Mouse (Mus musculus): Measurements from ENCODE around the gene Ankrd61. TPM values are rescaled to one million over a fixed set of nuclear protein-coding genes. Genes with fewer than 3 reads are reported as not detected.

Gene Ankrd61
- not detected for polyA plus RNA-seq (2014; fragmentation: Illumina TruSeq; extraction: RNeasy Lipid Tissue Mini Kit (QIAGEN cat#74804); ENCODE audit: low read depth, low replicate concordance)

DNA sequence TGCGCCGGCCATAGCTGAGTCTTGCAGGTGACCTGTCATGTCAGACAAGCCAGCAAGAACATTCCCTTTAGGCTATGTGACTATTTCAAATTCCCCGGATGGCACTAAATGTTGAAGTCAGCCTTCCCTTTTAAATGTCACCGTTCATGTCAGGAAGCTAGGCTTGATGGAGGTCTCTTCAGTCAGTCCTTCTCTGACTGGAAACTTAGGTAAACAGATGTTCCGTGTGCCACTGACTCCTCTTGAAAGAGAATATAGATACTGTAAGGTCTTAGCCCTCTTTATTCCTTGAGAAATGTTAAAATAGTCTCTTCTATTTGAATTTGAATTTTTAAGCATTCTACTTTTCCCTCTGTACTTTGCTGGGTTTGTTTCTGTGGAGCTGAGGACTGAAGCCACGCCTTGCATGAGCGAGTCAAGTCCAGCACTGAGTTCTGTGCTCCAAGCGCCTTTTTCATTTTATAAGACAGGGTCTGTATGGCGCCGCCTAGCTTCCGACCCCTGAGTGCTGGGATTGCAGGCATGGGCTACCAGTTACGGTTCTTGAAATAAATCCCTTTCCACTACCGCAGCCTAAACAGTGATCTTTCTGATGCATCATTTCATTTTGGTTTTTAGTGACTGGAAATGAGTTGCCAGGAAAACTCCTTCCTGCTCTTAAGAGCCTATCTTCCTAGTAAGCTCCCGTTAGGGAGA is at the start of gene Ankrd61:
Ankrd61 (minus strand) TSS at position 51 of the 696 bp plus-strand sequence.

GRCm38 (mm10) chr5:143932831-143933230 is 35.3 kb upstream of the Ankrd61 start, which contains the start of gene Rsph10b:
Gene Rsph10b, plus strand, starts transcription at chr5:143933035.

DNA sequence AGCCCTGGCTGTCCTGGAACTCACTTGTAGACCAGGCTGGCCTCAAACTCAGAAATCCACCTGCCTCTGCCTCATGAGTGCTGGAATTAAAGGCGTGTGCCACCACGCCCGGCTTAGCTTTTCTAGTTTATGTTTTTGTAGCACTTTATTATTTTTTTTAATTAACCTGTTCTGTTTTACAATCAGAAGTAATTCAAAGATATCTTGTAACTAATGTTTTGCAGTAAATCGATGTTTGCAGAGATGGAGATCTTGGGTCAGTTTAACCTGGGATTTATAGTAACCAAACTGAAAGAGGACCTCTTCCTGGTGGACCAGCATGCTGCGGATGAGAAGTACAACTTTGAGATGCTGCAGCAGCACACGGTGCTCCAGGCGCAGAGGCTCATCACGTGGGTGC is 30.4 kb upstream of the Ankrd61 start, which contains the start of gene Gm42421:
Gm42421 (plus strand) TSS at position 301 of the 400 bp plus-strand sequence.

DNA sequence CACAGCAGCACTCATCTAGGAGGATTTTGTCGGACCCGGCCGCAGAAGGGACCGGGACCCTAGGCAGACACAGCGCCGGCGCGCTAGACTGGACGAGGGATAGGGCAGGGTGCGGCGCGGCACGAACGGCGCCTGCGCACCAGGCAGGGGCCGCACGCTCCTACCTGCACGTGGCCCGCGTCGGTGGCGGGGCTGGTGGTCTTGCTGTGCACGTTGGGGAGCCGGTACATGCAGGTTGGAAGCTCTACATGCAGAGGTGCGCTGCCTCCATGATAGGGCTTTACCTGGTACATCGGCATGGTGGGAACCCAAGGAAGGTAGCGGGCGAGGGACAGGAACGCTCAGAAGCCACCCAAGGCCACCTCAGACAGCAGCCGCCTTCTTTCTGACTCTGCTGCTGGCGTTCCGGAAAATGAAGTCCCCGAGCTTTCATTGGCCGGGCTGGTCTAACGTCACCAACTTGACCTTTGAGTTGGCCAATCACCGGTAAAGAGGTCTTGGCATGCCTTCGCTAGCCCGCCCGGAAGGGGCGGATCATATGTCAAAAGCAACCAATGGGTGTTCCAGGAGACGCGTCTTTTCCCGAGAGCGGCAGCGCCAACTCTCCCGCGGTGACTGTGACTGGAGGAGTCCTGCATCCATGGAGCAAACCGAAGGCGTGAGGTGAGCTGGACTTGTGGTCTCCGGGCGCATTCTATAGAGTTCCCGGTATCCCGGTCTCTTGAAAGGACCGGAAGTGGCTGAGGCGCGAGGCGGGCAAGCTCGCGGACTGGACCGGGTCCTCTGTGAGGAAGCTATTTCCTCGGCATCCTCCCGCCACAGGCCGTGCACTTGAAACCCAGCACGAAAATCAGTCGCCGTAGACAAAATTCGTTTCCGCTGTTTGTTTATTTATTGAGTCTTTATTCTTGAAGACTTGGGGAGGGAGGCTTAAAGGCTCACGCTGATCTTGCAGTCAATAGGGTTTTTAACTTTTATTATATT is 12.2 kb upstream of the Ankrd61 start, which contains the start of the genes Aimp2 and Pms2:
Aimp2 (minus strand) TSS at position 431 of the 984 bp plus-strand sequence.
Pms2 (plus strand) TSS at position 548 of the 984 bp plus-strand sequence.

Other genes starting within 250 kb of the Ankrd61 start
- 4.9 TPM for gene Usp42, start 165.4 kb downstream of the Ankrd61 start, polyA plus RNA-seq (2014; fragmentation: Illumina TruSeq; extraction: RNeasy Lipid Tissue Mini Kit (QIAGEN cat#74804); ENCODE audit: low read depth, low replicate concordance)
- 21.9 TPM for gene Eif2ak1, start 79.9 kb downstream of the Ankrd61 start, polyA plus RNA-seq (2014; fragmentation: Illumina TruSeq; extraction: RNeasy Lipid Tissue Mini Kit (QIAGEN cat#74804); ENCODE audit: low read depth, low replicate concordance)
- gene Aimp2, start 12.2 kb upstream of the Ankrd61 start, polyA plus RNA-seq (2014; fragmentation: Illumina TruSeq; extraction: RNeasy Lipid Tissue Mini Kit (QIAGEN cat#74804); ENCODE audit: low read depth, low replicate concordance), result 38.9 TPM
- 2.6 TPM for gene Pms2, start 12.3 kb upstream of the Ankrd61 start, polyA plus RNA-seq (2014; fragmentation: Illumina TruSeq; extraction: RNeasy Lipid Tissue Mini Kit (QIAGEN cat#74804); ENCODE audit: low read depth, low replicate concordance)
- not detected for gene Gm42421, start 30.5 kb upstream of the Ankrd61 start, polyA plus RNA-seq (2014; fragmentation: Illumina TruSeq; extraction: RNeasy Lipid Tissue Mini Kit (QIAGEN cat#74804); ENCODE audit: low read depth, low replicate concordance)
- not detected for gene Rsph10b, start 35.4 kb upstream of the Ankrd61 start, polyA plus RNA-seq (2014; fragmentation: Illumina TruSeq; extraction: RNeasy Lipid Tissue Mini Kit (QIAGEN cat#74804); ENCODE audit: low read depth, low replicate concordance)
- gene Ccz1, start 117.2 kb upstream of the Ankrd61 start, polyA plus RNA-seq (2014; fragmentation: Illumina TruSeq; extraction: RNeasy Lipid Tissue Mini Kit (QIAGEN cat#74804); ENCODE audit: low read depth, low replicate concordance), result 39.1 TPM
- not detected for gene Ocm, start 129.0 kb upstream of the Ankrd61 start, polyA plus RNA-seq (2014; fragmentation: Illumina TruSeq; extraction: RNeasy Lipid Tissue Mini Kit (QIAGEN cat#74804); ENCODE audit: low read depth, low replicate concordance)
- gene Lmtk2, start 202.8 kb upstream of the Ankrd61 start, polyA plus RNA-seq (2014; fragmentation: Illumina TruSeq; extraction: RNeasy Lipid Tissue Mini Kit (QIAGEN cat#74804); ENCODE audit: low read depth, low replicate concordance), result 14.1 TPM

All from heart, adult 10 weeks (tissue).